Mouse (Mus musculus) kidney, postnatal 14 days (tissue): ENCODE data around the gene Ceacam16.

Experiments
- DNase-seq: peaks from one replicate; pipeline ENCODE4 v3.0.0; 2022; ENCODE audit warnings: mixed read lengths

The Ceacam16 gene

GRCm38 (mm10) chr7:19815296-19816223 is 45.5 kb downstream of the Ceacam16 start:
- no peak for DNase-seq

GRCm38 (mm10) chr7:19813579-19814122 is 47.4 kb downstream of the Ceacam16 start:
- DNase-seq = no peak

- DNase-seq = no peak
Observed at GRCm38 (mm10) chr7:19813161-19813560, 47.9 kb downstream of the Ceacam16 start.

GRCm38 (mm10) chr7:19811114-19811513 is 50.0 kb downstream of the Ceacam16 start:
- DNase-seq = peak; percentile 75

GRCm38 (mm10) chr7:19809369-19809768 is 51.7 kb downstream of the Ceacam16 start:
- DNase-seq = peak; percentile 36

- DNase-seq = no peak
Observed at GRCm38 (mm10) chr7:19806356-19806969, 54.6 kb downstream of the Ceacam16 start.

GRCm38 (mm10) chr7:19802995-19803394 is 58.1 kb downstream of the Ceacam16 start:
- DNase-seq = peak; percentile 75
